Mouse (Mus musculus): ENCODE measurements around the gene Gm11213. TPM values are rescaled to one million over a fixed set of nuclear protein-coding genes. Genes with fewer than 3 reads are reported as not detected.

Gm11213 gene
- total RNA-seq, 2 experiments from 2014 or later, result not detected

GRCm38 (mm10) chr4:63550908-63551307, 54.2 kb downstream of the Gm11213 start:
- ATAC-seq (replicated peaks; ENCODE audit: poor library complexity, severe bottlenecking), result no peak

- no peak for ATAC-seq (replicated peaks; ENCODE audit: poor library complexity, severe bottlenecking)
Measured at GRCm38 (mm10) chr4:63548491-63548890, 56.6 kb downstream of the Gm11213 start.

- ATAC-seq (replicated peaks; ENCODE audit: poor library complexity, severe bottlenecking), result no peak
Measured at GRCm38 (mm10) chr4:63547799-63548198, 57.3 kb downstream of the Gm11213 start.

Other genes starting within 250 kb of the Gm11213 start
- gene Orm3, start 249.1 kb downstream of the Gm11213 start, total RNA-seq (2014; fragmentation: Nextera tagmentation), result not detected in 2 replicates
- not detected in 2 replicates for gene Orm3, start 249.1 kb downstream of the Gm11213 start, total RNA-seq (2017)
- gene Orm2, start 242.8 kb downstream of the Gm11213 start, total RNA-seq (2014; fragmentation: Nextera tagmentation), result not detected in 2 replicates
- gene Orm2, start 242.8 kb downstream of the Gm11213 start, total RNA-seq (2017), result not detected in 2 replicates
- 32.9 and 33.6 TPM in 2 replicates for gene Akna, start 201.9 kb downstream of the Gm11213 start, total RNA-seq (2014; fragmentation: Nextera tagmentation)
- gene Akna, start 201.9 kb downstream of the Gm11213 start, total RNA-seq (2017), result 9.7 and 13.6 TPM in 2 replicates
- gene Whrn, start 109.3 kb downstream of the Gm11213 start, total RNA-seq (2014; fragmentation: Nextera tagmentation), result 1.9 and 3.4 TPM in 2 replicates
- 0.90 and 1.7 TPM in 2 replicates for gene Whrn, start 109.3 kb downstream of the Gm11213 start, total RNA-seq (2017)
- 97.1 and 115 TPM in 2 replicates for gene Atp6v1g1, start 60.5 kb downstream of the Gm11213 start, total RNA-seq (2014; fragmentation: Nextera tagmentation)
- 72.3 and 98.9 TPM in 2 replicates for gene Atp6v1g1, start 60.5 kb downstream of the Gm11213 start, total RNA-seq (2017)
- 6.5 and 6.6 TPM in 2 replicates for gene Tmem268, start 46.5 kb downstream of the Gm11213 start, total RNA-seq (2014; fragmentation: Nextera tagmentation)
- gene Tmem268, start 46.5 kb downstream of the Gm11213 start, total RNA-seq (2017), result 14.6 and 16.7 TPM in 2 replicates
- not detected in 2 replicates for gene Tex48, start 17.2 kb upstream of the Gm11213 start, total RNA-seq (2014; fragmentation: Nextera tagmentation)
- not detected in 2 replicates for gene Tex48, start 17.2 kb upstream of the Gm11213 start, total RNA-seq (2017)
- gene Gm11214, start 58.1 kb upstream of the Gm11213 start, total RNA-seq (2014; fragmentation: Nextera tagmentation), result not detected in 2 replicates
- not detected in 2 replicates for gene Gm11214, start 58.1 kb upstream of the Gm11213 start, total RNA-seq (2017)
- 0.26 and 1.2 TPM in 2 replicates for gene Tnfsf15, start 139.9 kb upstream of the Gm11213 start, total RNA-seq (2014; fragmentation: Nextera tagmentation)
- gene Tnfsf15, start 139.9 kb upstream of the Gm11213 start, total RNA-seq (2017), result 0.88 TPM in 1 of 2 replicates, not detected in the other

All from granulocyte monocyte progenitor cell, adult 5-6 weeks (primary cell).